Mouse (Mus musculus) ovary, postnatal 36 days (tissue): Measurements from ENCODE around the gene Edaradd.

Experiments
- DNase-seq: peaks from one replicate; pipeline ENCODE4 v3.0.0; 2022; ENCODE audit warnings: low spot score, mixed read lengths

Edaradd gene

GRCm38 (mm10) chr13:12519955-12520584 is at the start of gene Edaradd:
Gene Edaradd, minus strand, starts transcription at chr13:12520438.
- DNase-seq: peak; percentile 66

GRCm38 (mm10) chr13:12569741-12570140 is 49.5 kb upstream of the Edaradd start:
- DNase-seq: no peak

DNA sequence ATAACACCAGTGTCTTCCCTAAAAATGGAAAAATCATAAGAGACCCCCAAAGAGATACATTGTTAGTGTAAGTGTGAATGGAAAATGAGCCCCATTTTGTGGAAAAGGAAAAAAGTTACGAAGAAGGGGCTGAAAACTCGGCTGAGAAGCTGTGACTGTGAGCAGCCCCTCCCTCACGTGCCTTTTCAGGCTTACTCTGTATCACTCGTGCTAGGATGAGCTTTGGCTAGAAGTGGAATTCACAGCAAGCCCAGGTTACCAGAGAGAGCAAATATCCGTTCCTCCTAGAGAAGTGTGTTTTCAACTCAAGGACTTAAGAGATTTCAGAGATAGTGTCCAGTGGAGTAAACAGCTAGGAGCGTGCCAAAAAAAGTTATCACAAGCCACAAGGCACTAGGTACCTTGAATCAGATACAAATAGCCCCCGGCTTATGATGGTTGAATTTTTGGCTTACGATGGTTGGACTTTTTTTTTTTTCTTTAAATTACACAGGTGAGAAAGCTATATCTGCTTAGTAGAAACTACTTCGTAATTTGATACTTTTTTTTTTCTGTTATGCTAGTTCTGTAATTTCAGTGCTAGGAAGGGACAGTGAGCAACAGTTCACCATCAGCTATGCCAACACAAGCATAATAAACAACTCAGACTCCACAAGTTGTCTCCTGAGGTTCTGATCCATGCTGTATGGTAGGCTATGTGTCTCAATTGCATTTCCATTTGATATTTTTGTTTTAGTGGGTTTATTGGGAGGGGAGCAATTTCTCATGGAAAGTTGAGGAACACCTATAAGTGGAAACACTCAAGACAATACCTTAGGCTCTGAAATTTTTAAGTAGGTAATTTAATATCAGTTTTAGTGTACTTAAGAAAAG is 48.6 kb upstream of the Edaradd start:
- DNase-seq: no peak

DNA sequence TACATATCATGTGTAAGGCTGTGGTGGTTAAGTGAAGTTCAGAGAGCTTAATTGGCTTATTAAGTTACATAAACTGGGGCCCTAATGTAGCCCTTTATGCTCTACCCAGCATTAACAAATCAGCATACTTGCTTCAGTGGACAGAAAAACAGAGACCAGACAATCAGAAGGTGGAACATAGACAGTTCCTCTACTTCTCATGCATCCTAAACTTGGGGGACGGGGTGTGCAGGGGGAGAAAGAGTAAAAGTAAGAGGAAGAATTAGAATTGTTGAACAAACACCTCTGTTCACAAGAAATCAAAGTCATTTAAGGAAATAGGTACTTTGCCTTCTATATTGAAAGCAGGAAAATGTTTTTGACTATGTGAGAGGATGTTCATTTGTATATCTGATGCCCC is 47.7 kb upstream of the Edaradd start:
- no peak for DNase-seq

DNA sequence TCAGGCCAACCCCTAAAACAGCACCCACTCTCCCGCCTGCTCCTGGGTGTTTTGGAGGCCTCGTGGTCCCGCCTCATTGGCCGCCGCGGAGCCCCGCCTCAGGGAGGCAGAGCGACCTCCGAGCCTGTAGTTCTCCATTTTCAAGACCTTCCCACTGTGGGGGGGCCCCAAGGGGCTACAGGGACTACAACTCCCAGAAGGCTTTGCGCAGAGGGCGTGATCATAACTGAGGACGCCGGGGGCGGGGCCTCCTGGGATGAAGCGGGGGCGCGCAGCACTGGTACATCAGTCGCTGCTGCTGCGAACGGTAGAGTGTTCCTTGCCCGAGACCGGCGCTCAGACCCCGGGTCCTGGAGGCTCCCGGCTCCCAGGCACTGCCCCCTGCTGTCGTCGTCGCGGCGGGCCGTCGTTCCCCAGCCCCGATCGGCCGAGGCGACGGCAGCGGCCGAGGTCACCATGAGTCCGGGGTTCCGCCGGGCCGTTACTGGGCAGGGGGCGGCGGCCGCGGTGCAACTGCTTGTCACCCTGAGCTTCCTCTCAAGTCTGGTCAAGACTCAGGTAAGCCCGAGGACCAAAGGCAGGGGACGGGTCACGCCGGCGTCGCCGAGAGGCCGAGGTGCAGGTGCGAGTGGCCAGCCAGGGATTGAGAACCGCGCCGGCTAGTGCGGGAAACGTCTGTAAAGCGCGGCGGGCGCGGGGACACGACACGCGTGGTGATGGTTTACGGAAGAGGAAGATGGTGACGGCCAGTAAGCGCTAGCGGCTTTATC is 45.6 kb upstream of the Edaradd start, which contains the start of gene Ero1lb:
Gene Ero1lb (plus strand): TSS at position 254 of the 770 bp plus-strand sequence.
- DNase-seq: peak; percentile 98

DNA sequence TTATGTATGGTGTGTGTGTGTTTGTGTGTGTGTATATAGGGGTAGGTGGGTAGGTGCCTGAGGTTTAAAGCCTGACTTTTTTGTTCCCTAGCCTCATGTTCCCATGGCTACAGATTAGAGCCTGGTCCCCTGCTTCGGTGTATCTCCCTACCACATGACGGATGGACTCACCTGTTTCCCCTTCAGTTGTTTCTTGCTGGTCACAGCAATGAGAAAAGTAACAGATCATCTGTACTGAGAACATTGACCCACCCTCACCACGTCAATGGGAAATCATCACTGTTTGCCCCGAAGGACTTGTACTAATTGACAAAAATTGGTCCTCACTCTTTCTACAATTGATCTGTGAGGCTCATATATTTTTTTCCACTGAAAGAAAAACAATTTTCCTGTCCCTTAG is 42.0 kb upstream of the Edaradd start:
- no peak for DNase-seq

GRCm38 (mm10) chr13:12561729-12562128 is 41.5 kb upstream of the Edaradd start:
- no peak for DNase-seq

GRCm38 (mm10) chr13:12559462-12560120 is 39.4 kb upstream of the Edaradd start:
- no peak for DNase-seq

- DNase-seq: no peak
Observed at GRCm38 (mm10) chr13:12559044-12559443, 38.8 kb upstream of the Edaradd start.

- no peak for DNase-seq
Observed at GRCm38 (mm10) chr13:12554211-12554610, 34.0 kb upstream of the Edaradd start.

DNA sequence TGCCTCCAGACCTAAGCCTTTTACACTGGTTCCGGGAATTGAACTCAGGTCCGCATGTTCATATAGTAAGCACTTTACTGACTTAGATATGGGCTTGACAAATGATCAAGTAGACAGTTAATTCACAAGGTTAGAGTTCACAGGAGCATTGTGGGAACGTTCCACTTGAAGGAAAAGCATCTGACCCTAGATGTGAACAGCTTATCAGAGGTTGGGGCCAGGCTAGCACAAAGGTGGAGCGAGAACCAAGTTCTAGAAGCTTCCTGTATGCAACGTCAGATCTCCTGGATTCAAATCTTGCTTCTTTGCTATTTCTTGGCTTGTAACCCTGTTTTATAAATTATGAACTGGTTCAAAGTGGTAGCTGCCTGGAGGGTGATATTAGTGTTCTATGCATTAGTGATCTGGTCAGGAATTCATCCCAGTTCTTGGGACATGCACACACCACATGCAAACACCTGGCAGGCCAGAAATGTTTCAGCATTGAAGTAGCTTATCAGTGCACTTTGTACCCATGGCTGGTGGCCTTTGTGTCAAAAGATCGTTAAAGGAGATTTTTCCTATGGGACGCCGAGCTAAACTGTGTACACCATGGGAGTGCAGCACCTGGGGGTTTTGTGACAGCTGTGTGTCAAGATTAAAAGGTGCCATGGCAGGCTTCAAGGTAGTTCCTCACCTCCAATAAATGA is 23.8 kb upstream of the Edaradd start:
- DNase-seq: no peak

- DNase-seq: no peak
Observed at GRCm38 (mm10) chr13:12543246-12543645, 23.0 kb upstream of the Edaradd start.

- DNase-seq: peak; percentile 63
Observed at GRCm38 (mm10) chr13:12542006-12542981, 22.1 kb upstream of the Edaradd start.

DNA sequence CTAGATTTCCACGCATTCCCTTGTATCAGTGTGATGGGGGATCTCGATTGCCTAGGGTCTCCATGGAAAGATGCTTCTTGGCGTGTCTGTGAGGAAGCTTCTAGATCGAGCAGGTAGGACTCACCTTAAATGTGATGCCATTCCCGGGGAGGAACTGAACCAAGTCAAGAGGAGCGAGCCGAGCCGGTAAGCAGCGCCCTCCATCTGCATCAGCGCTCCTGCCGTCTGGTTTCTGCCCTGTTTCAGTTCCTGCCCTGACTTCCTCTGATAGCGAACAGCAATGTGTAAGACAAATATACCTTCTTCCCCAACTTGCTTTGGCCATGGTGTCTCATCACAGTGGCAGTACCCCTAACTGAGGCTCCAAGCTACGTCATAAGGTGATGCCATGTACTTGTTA is 19.9 kb upstream of the Edaradd start:
- no peak for DNase-seq

DNA sequence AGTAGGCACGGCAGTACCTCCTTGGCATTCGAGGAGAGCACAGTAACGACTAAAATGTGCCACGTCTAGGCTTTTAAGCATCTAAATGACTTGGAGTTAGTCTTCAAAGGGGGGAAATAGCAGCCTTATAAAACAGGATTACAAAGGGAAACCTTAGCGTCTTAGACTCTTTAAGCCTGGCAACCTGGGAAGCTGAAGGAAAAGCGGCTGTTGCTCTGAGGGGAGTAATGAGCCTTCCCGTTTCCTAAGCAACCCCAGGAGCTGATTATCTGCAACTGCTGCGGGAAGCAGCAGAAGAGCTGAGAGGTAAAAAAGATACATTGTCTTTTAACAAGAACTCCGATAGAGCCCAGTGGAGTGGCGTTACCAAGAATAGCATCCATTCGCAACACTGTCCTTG is 19.5 kb upstream of the Edaradd start:
- DNase-seq: no peak

- peak; percentile 52 for DNase-seq
Observed at GRCm38 (mm10) chr13:12537971-12538370, 17.7 kb upstream of the Edaradd start.

- DNase-seq: no peak
Observed at GRCm38 (mm10) chr13:12534628-12535027, 14.4 kb upstream of the Edaradd start.

DNA sequence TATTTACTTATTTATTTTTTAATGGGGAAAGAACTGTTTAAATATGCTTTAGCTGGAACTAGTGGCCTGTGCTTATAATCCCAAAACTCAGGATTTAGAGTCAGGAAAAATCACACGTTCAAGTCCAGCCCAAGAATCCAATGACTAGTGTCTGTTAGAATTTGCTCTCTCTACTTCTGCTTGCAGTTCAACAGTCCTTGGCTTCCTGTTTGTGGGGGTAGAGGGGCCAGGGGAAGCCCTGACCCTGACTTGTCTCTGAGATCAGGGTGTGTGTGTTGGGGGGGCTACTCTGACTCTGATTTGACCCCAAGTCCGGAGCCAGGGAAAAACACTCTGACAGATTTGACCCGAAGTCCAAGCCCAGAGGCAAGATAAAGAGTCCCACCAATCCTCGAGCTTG is 5.4 kb upstream of the Edaradd start:
- DNase-seq: no peak

DNA sequence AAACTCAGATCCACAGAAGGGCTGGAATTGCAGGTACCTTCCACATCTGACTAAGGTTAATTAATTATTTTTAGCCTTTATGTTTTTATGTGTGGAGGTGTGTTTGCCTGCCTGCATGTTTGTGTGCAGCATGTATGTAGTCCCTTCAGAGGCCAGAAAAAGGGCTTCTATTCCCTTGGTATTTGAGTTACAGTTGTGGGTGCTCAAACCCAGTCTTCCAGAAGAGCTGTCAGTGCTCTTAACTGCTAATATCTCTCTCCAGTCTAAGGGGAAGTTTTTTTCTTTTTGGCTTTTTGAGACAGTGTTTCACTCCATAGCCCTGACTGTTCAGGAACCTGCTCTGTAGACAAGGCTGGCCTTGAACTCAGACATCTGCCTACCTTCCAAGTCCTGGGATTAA is 2.1 kb upstream of the Edaradd start:
- DNase-seq: no peak

GRCm38 (mm10) chr13:12519371-12519770 is 867 bp downstream of the Edaradd start:
- peak; percentile 10 for DNase-seq
